Mouse (Mus musculus) urinary bladder, postnatal 14 days (tissue): Measurements from ENCODE around the gene Hist2h4.
A peak's percentile ranks its signal among the peaks of the same experiment; 100 is the strongest.
"Not testable (repeated sequence)": the region's sequence is repeated elsewhere in the genome, so short reads cannot be mapped to it uniquely, and the experiment has no call there.

Source experiments
- DNase-seq: peaks from one replicate; pipeline ENCODE4 v3.0.0; 2021; ENCODE audit warnings: low spot score

Hist2h4 gene

GRCm38 (mm10) chr3:96245003-96245886, 17.9 kb downstream of the Hist2h4 start, which contains the start of gene Hist2h2aa1:
Gene Hist2h2aa1, plus strand, starts transcription at chr3:96245497.
- peak; percentile 83 for DNase-seq

- no peak for DNase-seq
Measured at GRCm38 (mm10) chr3:96243921-96244572, 19.1 kb downstream of the Hist2h4 start.

GRCm38 (mm10) chr3:96240799-96241197, 22.3 kb downstream of the Hist2h4 start:
- DNase-seq = no peak

- DNase-seq = peak; percentile 94
Measured at GRCm38 (mm10) chr3:96239949-96240798, 22.9 kb downstream of the Hist2h4 start, which contains the start of gene Hist2h2aa2. Gene Hist2h2aa2, minus strand, starts transcription at chr3:96240276.

- DNase-seq = not testable (repeated sequence)
Measured at GRCm38 (mm10) chr3:96238954-96239793, 23.9 kb downstream of the Hist2h4 start, which contains the start of gene Hist2h3c2. Gene Hist2h3c2, minus strand, starts transcription at chr3:96239127.

GRCm38 (mm10) chr3:96237904-96238511, 25.1 kb downstream of the Hist2h4 start:
- no peak for DNase-seq

GRCm38 (mm10) chr3:96237335-96237903, 25.7 kb downstream of the Hist2h4 start:
- no peak for DNase-seq

GRCm38 (mm10) chr3:96236834-96237334, 26.2 kb downstream of the Hist2h4 start:
- DNase-seq = no peak

- no peak for DNase-seq
Measured at GRCm38 (mm10) chr3:96235836-96236235, 27.3 kb downstream of the Hist2h4 start.

GRCm38 (mm10) chr3:96234914-96235313, 28.2 kb downstream of the Hist2h4 start:
- no peak for DNase-seq

- no peak for DNase-seq
Measured at GRCm38 (mm10) chr3:96231758-96232120, 31.4 kb downstream of the Hist2h4 start.

GRCm38 (mm10) chr3:96230910-96231757, 32.0 kb downstream of the Hist2h4 start:
- no peak for DNase-seq

- no peak for DNase-seq
Measured at GRCm38 (mm10) chr3:96230404-96230803, 32.7 kb downstream of the Hist2h4 start.

GRCm38 (mm10) chr3:96228828-96229227, 34.3 kb downstream of the Hist2h4 start:
- DNase-seq = no peak

GRCm38 (mm10) chr3:96226695-96227648, 36.1 kb downstream of the Hist2h4 start:
- DNase-seq = no peak

GRCm38 (mm10) chr3:96225421-96225820, 37.7 kb downstream of the Hist2h4 start:
- DNase-seq = no peak

GRCm38 (mm10) chr3:96222774-96223173, 40.3 kb downstream of the Hist2h4 start:
- DNase-seq = no peak

- no peak for DNase-seq
Measured at GRCm38 (mm10) chr3:96221640-96222038, 41.5 kb downstream of the Hist2h4 start.
